Mouse (Mus musculus) embryonic facial prominence, embryonic 13.5 days (tissue): ENCODE measurements around the gene Rnasek. TPM values are rescaled to one million over a fixed set of nuclear protein-coding genes. Genes with fewer than 3 reads are reported as not detected.

Source experiments
- ATAC-seq: fragments of 200-750 bp; cut with Nextera tagmentation; 2 replicates; pipeline ENCODE4 v1.8.0; 2017; ENCODE audit warnings: low read depth; ENCODE audit not compliant: insufficient number of reproducible peaks, insufficient read depth, low FRiP score, low TSS enrichment
- H3K27ac ChIP-seq: fragments of 300-500 bp; sonication (generic); 2 replicates; pipeline ENCODE4 v1.5.1; 2015; ENCODE audit warnings: moderate library complexity, mild to moderate bottlenecking, inconsistent platforms
- H3K27me3 ChIP-seq: fragments of 300-500 bp; sonication (generic); 2 replicates; pipeline ENCODE4 v1.6.1; 2015; ENCODE audit warnings: mild to moderate bottlenecking, inconsistent platforms
- H3K36me3 ChIP-seq: fragments of 300-500 bp; sonication (generic); 2 replicates; pipeline ENCODE4 v1.6.1; 2015; ENCODE audit warnings: mild to moderate bottlenecking, inconsistent platforms
- H3K4me1 ChIP-seq: fragments of 300-500 bp; sonication (generic); 2 replicates; pipeline ENCODE4 v1.6.1; 2015; ENCODE audit warnings: inconsistent platforms
- H3K4me2 ChIP-seq: fragments of 300-500 bp; sonication (generic); 2 replicates; pipeline ENCODE4 v1.6.1; 2015; ENCODE audit warnings: moderate library complexity, mild to moderate bottlenecking, inconsistent platforms
- H3K4me3 ChIP-seq: fragments of 300-500 bp; sonication (generic); 2 replicates; pipeline ENCODE4 v1.5.1; 2015; ENCODE audit warnings: mild to moderate bottlenecking, inconsistent platforms
- H3K9ac ChIP-seq: fragments of 300-500 bp; sonication (generic); 2 replicates; pipeline ENCODE4 v1.6.1; 2015; ENCODE audit warnings: mild to moderate bottlenecking, inconsistent platforms
- H3K9me3 ChIP-seq: fragments of 300-500 bp; sonication (generic); 2 replicates; pipeline ENCODE4 v1.6.1; 2016; ENCODE audit warnings: inconsistent platforms
- WGBS: fragments of 180-500 bp; shearing (Covaris S2); methylation state at CpG from one replicate; pipeline ENCODE4 v1.1.7; 2015; ENCODE audit warnings: mixed read lengths; 5-methylcytosine and 5-hydroxymethylcytosine counted together
- polyA plus RNA-seq: library from polyadenylated mRNA; unstranded; fragments of >200 nt; fragmentation: Nextera tagmentation; extraction: Ambion mirVana; gene quantifications from 2 replicates; pipeline ENCODE4 v1.2.1, GENCODE M21; 2015

The Rnasek gene
- polyA plus RNA-seq, 1 experiment from 2014 or later: 168 TPM

DNA sequence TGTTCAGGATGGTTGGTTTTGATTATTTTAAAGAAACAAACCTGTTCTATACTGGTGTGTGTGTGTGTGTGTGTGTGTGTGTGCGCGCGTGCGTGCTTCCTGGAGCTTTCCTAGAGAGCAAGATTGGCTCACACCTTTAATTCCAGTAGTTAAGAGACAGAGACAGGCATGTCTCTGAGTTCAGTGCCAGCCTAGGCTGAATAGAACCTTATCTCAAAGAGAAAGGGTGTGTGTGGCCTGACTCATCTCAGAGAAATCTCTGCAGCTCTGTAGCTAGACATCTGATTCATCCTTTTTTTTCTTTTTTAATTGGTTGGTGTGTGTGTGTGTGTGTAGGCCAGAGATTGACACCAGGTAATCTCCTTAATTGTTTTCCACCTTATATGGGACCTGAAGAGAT, 19.4 kb upstream of the Rnasek start:
- H3K4me2 ChIP-seq: no peak overlapping the region
- peaks cover 28% of the 10 kb centered on the region for H3K27me3 ChIP-seq
- no peaks in the 10 kb centered on the region for H3K9me3 ChIP-seq
- H3K36me3 ChIP-seq: no peaks in the 10 kb centered on the region
- ATAC-seq: no peak
- no peak overlapping the region for H3K9ac ChIP-seq
- no peak overlapping the region for H3K27ac ChIP-seq
- H3K4me3 ChIP-seq: no peak overlapping the region
- peaks cover 12% of the 10 kb centered on the region for H3K4me1 ChIP-seq
- WGBS: 85% methylated on average over 4 of the region's 4 CpGs

DNA sequence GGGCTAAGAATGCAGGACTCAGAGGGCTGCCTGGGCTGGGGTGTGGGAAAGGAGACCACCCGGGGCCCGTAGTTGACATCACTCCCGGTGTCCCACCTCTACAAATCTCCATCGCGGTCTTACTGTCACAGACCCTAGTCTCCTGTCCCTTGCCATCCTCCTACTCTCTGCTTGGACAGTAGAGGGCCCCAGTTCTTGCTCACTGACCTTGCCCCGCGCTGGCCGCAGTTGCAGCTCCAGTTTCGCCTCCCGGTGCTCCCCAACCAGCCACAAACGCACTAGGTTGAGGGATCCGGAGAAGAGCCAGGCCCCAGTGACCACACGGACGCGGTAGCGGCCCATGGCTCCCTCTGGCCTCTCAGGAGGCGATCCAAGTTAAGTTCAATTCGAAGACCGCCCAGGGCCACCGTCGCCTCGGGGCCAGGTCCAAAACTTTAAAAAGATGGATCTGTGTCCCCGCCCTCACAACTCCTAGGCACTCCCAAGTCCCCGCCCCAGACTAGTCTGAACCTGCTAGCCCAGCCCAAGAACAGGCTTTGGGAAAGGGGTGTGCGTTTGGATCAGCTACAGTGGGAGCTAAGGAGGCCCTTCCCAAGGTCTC, 15.4 kb upstream of the Rnasek start, which contains the start of gene Alox12:
Gene Alox12, minus strand, starts transcription at position 423 of the 601 bp plus-strand sequence.
- ATAC-seq: no peak
- Histone ChIP-seq H3K27me3 (peaks cover 66% of the 10 kb centered on the region), H3K4me1 (peaks cover 13% of the 10 kb centered on the region), H3K4me3 (peak within 1 kb of the TSS; percentile 36), H3K36me3 (no peaks in the 10 kb centered on the region), H3K4me2 (peak within 1 kb of the TSS; percentile 59), H3K27ac (no peak within 1 kb of the TSS), H3K9ac (peak within 1 kb of the TSS; percentile 54), H3K9me3 (no peaks in the 10 kb centered on the region)
- 1% methylated on average over 25 of the region's 25 CpGs for WGBS

DNA sequence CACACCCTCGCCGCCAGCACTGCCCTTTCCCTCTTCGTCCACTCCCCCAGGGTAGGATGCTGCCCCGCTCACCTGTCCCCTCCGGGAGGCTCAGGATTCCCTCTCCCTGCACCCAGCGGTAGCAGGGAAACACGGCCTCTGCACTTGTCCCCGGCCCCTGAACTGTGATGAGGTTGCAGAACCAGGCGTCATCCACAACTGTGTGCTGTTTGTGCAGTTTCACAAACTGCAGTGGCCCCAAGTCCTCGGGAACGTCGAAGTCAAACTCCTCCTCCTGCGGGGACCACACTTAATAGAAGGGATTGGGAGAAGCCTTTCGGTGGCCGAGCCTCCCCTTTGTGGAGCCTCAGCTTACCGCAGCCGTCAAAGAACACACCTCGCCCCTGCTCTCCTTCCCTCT, 14.7 kb upstream of the Rnasek start:
- Histone ChIP-seq H3K9me3 (no peaks in the 10 kb centered on the region), H3K9ac (peak overlapping the region; percentile 54; the same call in 1 of the 2 replicates), H3K4me3 (peak overlapping the region; percentile 36), H3K27ac (no peak overlapping the region), H3K4me1 (peaks cover 13% of the 10 kb centered on the region), H3K4me2 (peak overlapping the region; percentile 59), H3K36me3 (no peaks in the 10 kb centered on the region), H3K27me3 (peaks cover 71% of the 10 kb centered on the region)
- no peak for ATAC-seq
- WGBS: 3% methylated on average over 18 of the region's 18 CpGs

- Histone ChIP-seq H3K9me3 (no peaks in the 10 kb centered on the region), H3K9ac (no peak overlapping the region), H3K4me1 (peaks cover 13% of the 10 kb centered on the region), H3K4me2 (no peak overlapping the region), H3K27me3 (peaks cover 83% of the 10 kb centered on the region), H3K36me3 (no peaks in the 10 kb centered on the region), H3K27ac (no peak overlapping the region), H3K4me3 (no peak overlapping the region)
- no peak for ATAC-seq
- WGBS: 80% methylated on average over 8 of the region's 8 CpGs
These were observed 12.2 kb upstream of the Rnasek start for GRCm38 (mm10) chr11:70251853-70252252.

DNA sequence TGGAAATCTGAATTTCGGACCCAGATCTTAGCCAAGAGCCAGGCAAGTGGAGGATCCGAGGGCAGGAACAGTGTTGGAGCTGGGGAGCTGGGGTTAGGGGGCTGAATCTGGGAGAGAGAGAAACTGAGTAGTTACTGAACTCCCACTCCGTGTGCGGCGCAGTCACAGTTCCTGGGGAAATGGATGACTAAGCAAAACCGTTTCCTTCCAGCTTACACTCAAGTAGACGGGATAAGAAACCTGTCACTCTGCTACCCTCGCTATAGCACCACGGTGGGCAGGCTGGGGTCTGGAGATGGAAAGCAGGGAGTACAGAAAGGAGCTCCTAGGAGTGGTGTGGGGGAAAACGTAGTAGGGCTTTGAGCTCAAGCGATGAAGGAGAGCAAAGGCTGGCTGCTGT, 10.5 kb upstream of the Rnasek start:
- Histone ChIP-seq H3K27ac (no peak overlapping the region), H3K4me1 (peaks cover 10% of the 10 kb centered on the region), H3K27me3 (peaks cover 68% of the 10 kb centered on the region), H3K4me3 (no peak overlapping the region), H3K9ac (peak overlapping the region; percentile 6; the same call in 1 of the 2 replicates), H3K9me3 (no peaks in the 10 kb centered on the region), H3K36me3 (no peaks in the 10 kb centered on the region), H3K4me2 (no peak overlapping the region)
- ATAC-seq: no peak
- 65% methylated on average over 11 of the region's 11 CpGs for WGBS

- no peaks in the 10 kb centered on the region for H3K36me3 ChIP-seq
- H3K4me2 ChIP-seq: no peak overlapping the region
- WGBS: 49% methylated on average over 9 of the region's 9 CpGs
- H3K9ac ChIP-seq: no peak overlapping the region
- no peak overlapping the region for H3K27ac ChIP-seq
- no peaks in the 10 kb centered on the region for H3K9me3 ChIP-seq
- no peak for ATAC-seq
- peaks cover 42% of the 10 kb centered on the region for H3K27me3 ChIP-seq
- no peaks in the 10 kb centered on the region for H3K4me1 ChIP-seq
- no peak overlapping the region for H3K4me3 ChIP-seq
These were observed 7.6 kb upstream of the Rnasek start for GRCm38 (mm10) chr11:70247136-70247845.

- Histone ChIP-seq H3K27ac (no peak overlapping the region), H3K9me3 (no peaks in the 10 kb centered on the region), H3K9ac (no peak overlapping the region), H3K27me3 (0 out of 2 replicates have a peak, but pooled peaks cover 10% of the 10 kb centered on the region), H3K36me3 (no peaks in the 10 kb centered on the region), H3K4me3 (no peak overlapping the region), H3K4me2 (no peak overlapping the region), H3K4me1 (peaks cover 14% of the 10 kb centered on the region)
- ATAC-seq: no peak
- WGBS: 70% methylated on average over 11 of the region's 11 CpGs
These were observed 2.9 kb upstream of the Rnasek start for GRCm38 (mm10) chr11:70242591-70242990.

GRCm38 (mm10) chr11:70238591-70239440, 826 bp downstream of the Rnasek start:
- peaks cover 45% of the 10 kb centered on the region for H3K4me1 ChIP-seq
- WGBS: 13% methylated on average over 23 of the region's 23 CpGs
- H3K27ac ChIP-seq: peak overlapping the region; percentile 93
- no peaks in the 10 kb centered on the region for H3K27me3 ChIP-seq
- H3K9ac ChIP-seq: peak overlapping the region; percentile 87
- ATAC-seq: no peak
- peaks cover 15% of the 10 kb centered on the region for H3K36me3 ChIP-seq
- no peaks in the 10 kb centered on the region for H3K9me3 ChIP-seq
- H3K4me2 ChIP-seq: peak overlapping the region; percentile 83
- peak overlapping the region; percentile 81 for H3K4me3 ChIP-seq

- H3K9me3 ChIP-seq: no peaks in the 10 kb centered on the region
- peak within 1 kb of the TSS; percentile 83 for H3K4me2 ChIP-seq
- peak within 1 kb of the TSS; percentile 81 for H3K4me3 ChIP-seq
- under 1% methylated on average over 69 of the region's 70 CpGs for WGBS
- peak; percentile 89 for ATAC-seq
- peak within 1 kb of the TSS; percentile 87 for H3K9ac ChIP-seq
- H3K27me3 ChIP-seq: no peaks in the 10 kb centered on the region
- peaks cover 15% of the 10 kb centered on the region for H3K36me3 ChIP-seq
- peak within 1 kb of the TSS; percentile 93 for H3K27ac ChIP-seq
- H3K4me1 ChIP-seq: peaks cover 56% of the 10 kb centered on the region
These were observed 2.0 kb downstream of the Rnasek start, which contains the start of gene 0610010K14Rik for GRCm38 (mm10) chr11:70237457-70238167. Gene 0610010K14Rik (minus strand): TSS chr11:70237914.

- peaks cover 56% of the 10 kb centered on the region for H3K4me1 ChIP-seq
- no peak for ATAC-seq
- no peaks in the 10 kb centered on the region for H3K27me3 ChIP-seq
- H3K4me3 ChIP-seq: peak overlapping the region; percentile 81
- peaks cover 15% of the 10 kb centered on the region for H3K36me3 ChIP-seq
- H3K9me3 ChIP-seq: no peaks in the 10 kb centered on the region
- peak overlapping the region; percentile 93 for H3K27ac ChIP-seq
- H3K9ac ChIP-seq: peak overlapping the region; percentile 87
- H3K4me2 ChIP-seq: peak overlapping the region; percentile 83
- WGBS: 36% methylated on average over 7 of the region's 7 CpGs
These were observed 2.9 kb downstream of the Rnasek start for GRCm38 (mm10) chr11:70236717-70237116.
